Mouse (Mus musculus): Measurements from ENCODE around the gene Akr1c19.
"Not testable (repeated sequence)": the region's sequence is repeated elsewhere in the genome, so short reads cannot be mapped to it uniquely, and the experiment has no call there.

DNA sequence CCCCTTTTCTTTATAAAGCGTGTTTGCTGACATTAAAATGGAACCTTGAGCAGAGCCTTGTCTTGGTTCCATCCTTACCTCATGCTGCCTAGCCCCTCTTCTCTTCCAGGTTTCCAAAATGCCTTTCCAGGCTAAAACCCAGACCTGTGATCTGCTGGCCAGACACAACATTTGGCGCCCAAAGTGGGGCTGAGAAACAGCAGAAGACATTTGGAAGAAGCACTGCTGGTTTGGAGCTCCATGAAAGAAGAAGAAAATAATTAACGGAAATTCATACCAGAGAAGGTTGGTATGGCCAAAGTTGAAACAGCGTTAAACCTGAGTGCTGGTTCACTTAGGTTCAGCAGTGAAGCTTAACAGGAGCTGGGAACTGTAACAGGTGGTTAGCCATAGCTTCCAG is 47.2 kb upstream of the Akr1c19 start:
- TF ChIP-seq EP300, CTCF (IDR thresholded peaks at IDR 0.05; ENCODE audit: low read depth): not testable (repeated sequence)

Measured in liver, postnatal 0 days (tissue).